20 mouse cellular contexts compared by ENCODE assay signal in genomic region chr7:139900456-139900855, GRCm38 (mm10). TPM values are rescaled to one million over a fixed set of nuclear protein-coding genes. Genes with fewer than 3 reads are reported as not detected.
"Had no signal": no experiment of that assay in that cellular context is flagged by ENCODE, and none has a peak within 500 bp of the region (broad histone marks: within the 10 kb centered on the region; RNA-seq: fewer than 3 reads in every experiment).

No protein-coding gene starts in this region.

- H3K4me3 ChIP-seq: lung, embryonic 15.5 days; megakaryocyte, embryonic 14.5 days; midbrain, embryonic 13.5 days; midbrain, embryonic 15.5 days; neural tube, embryonic 12.5 days; stomach, embryonic 15.5 days had no signal

- H3K4me1 ChIP-seq: lung, embryonic 15.5 days; neural tube, embryonic 12.5 days; stomach, embryonic 15.5 days had no signal

- H3K27ac ChIP-seq: lung, embryonic 15.5 days; macrophage; midbrain, embryonic 13.5 days; midbrain, embryonic 15.5 days; neural tube, embryonic 12.5 days; stomach, embryonic 15.5 days; stomach, postnatal 0 days had no signal

- DNase-seq: liver, postnatal 0 days; lung, adult 2 months; lung, postnatal 14 days; lung, postnatal 36 days; thymus, adult 2 months; thymus, postnatal 25 days; thymus, postnatal 4 days had no signal

RNA-seq across cellular contexts. Expression of gene Kndc1, which starts 6.0 kb away (rescaled TPM):
- polyA plus RNA-seq: liver, postnatal 0 days; macrophage had no signal

RNA-seq across cellular contexts. Expression of gene Utf1, which starts 43.1 kb away (rescaled TPM):
- polyA plus RNA-seq: liver, postnatal 0 days; lung, adult 2 months; lung, postnatal 0 days; macrophage; midbrain, embryonic 11.5 days; midbrain, embryonic 13.5 days; midbrain, embryonic 15.5 days; midbrain, postnatal 0 days; neural tube, embryonic 12.5 days; neural tube, embryonic 14.5 days; stomach, postnatal 0 days; urinary bladder, adult 2 months had no signal
